Mouse (Mus musculus): ENCODE measurements around the gene Dmkn. TPM values are rescaled to one million over a fixed set of nuclear protein-coding genes. Genes with fewer than 3 reads are reported as not detected.
A peak's percentile ranks its signal among the peaks of the same experiment; 100 is the strongest.
"Not testable (repeated sequence)": the region's sequence is repeated elsewhere in the genome, so short reads cannot be mapped to it uniquely, and the experiment has no call there.

The Dmkn gene
- polyA plus RNA-seq, 1 experiment from 2014 or later: 913 TPM

DNA sequence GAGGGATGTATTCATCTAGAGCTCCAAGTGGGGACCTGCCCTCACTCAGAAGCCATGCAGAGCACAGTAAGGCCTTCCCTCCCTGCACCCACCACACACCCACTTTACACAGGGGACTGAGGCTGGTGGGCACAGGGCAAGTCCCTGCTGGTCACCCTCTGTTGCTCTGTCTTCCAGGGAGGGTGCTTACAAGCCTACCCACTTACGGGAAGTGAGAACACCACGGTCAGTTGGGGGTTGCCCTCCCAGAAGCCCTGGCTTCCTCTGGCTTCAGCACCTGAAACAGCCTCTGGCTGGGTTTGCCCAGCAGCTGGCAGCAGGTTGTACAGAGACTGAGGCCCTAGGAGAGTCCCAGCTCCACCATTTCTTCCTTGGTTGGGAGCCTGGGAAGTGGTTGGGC lies 21.0 kb upstream of the Dmkn start:
- H3K9ac ChIP-seq; H3K36me3 ChIP-seq; H3K4me2 ChIP-seq; H3K27me3 ChIP-seq; ATAC-seq (ENCODE audit: insufficient number of reproducible peaks, low FRiP score, low TSS enrichment, low read depth); H3K4me3 ChIP-seq; H3K9me3 ChIP-seq; H3K4me1 ChIP-seq; H3K27ac ChIP-seq: not testable (repeated sequence)
- 89% methylated on average over 2 of the region's 2 CpGs for WGBS

DNA sequence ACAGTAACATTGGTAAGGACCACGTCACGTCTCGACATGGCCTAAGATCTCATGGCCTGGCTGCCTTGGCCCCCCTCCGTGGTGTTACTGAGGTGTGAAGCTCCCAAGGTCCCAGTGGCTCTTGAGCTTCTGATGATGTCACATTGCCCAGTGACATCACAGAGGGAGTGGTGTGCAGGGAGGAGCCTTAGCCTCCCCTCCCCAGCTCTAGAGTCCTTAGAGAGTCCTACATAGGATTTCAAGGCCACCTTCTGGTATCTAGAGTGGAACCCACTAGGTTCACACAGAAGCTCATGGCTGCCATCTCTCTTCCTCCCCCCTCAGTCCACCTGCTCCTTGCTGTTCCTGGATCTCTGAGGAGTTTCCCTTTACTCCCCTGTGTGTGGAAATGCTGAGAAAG lies 19.9 kb upstream of the Dmkn start, which contains the start of gene Gapdhs:
Gapdhs (minus strand) TSS at position 65 of the 400 bp plus-strand sequence.
- not testable (repeated sequence) for H3K9me3 ChIP-seq; H3K4me3 ChIP-seq; ATAC-seq (ENCODE audit: insufficient number of reproducible peaks, low FRiP score, low TSS enrichment, low read depth); H3K4me1 ChIP-seq; H3K27ac ChIP-seq; H3K36me3 ChIP-seq; H3K4me2 ChIP-seq; H3K27me3 ChIP-seq; H3K9ac ChIP-seq
- 73% methylated on average over 1 of the region's 4 CpGs for WGBS

DNA sequence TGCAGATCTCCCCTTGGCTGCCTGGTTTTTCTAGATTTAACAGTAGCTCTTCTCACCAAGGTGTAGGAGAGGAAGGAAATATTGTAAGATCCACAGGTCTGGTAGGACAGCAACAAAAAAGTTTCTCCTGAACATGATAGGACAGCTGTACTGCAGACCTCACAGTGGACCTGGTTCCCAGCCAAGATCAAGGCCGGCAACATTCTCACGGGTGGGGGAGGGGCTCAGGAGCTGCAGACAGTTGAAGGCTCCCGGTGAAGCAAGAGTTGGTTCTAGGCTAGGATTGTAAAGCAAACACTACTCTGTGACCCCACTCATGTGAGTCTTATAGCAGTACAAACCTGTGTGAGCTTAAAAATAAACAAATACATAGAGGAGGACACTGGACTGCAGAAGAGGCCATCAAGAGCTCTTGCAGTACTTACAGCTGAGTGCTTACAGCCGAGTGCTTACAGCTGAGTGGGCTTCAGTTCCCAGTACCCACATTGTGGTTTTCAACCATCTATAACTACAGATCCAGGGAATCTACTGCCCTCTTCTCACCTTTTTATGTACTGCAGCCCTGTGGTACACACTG lies 19.4 kb upstream of the Dmkn start:
- Histone ChIP-seq H3K9ac (no peak overlapping the region), H3K4me3 (no peak overlapping the region), H3K27me3 (no peaks in the 10 kb centered on the region), H3K4me2 (no peak overlapping the region), H3K9me3 (no peaks in the 10 kb centered on the region), H3K36me3 (0 out of 2 replicates have a peak, but pooled peaks cover 3% of the 10 kb centered on the region), H3K27ac (no peak overlapping the region), H3K4me1 (peaks cover 6% of the 10 kb centered on the region; the same call in 1 of the 2 replicates)
- no peak for ATAC-seq (ENCODE audit: insufficient number of reproducible peaks, low FRiP score, low TSS enrichment, low read depth)
- WGBS: 28% methylated on average over 4 of the region's 4 CpGs

DNA sequence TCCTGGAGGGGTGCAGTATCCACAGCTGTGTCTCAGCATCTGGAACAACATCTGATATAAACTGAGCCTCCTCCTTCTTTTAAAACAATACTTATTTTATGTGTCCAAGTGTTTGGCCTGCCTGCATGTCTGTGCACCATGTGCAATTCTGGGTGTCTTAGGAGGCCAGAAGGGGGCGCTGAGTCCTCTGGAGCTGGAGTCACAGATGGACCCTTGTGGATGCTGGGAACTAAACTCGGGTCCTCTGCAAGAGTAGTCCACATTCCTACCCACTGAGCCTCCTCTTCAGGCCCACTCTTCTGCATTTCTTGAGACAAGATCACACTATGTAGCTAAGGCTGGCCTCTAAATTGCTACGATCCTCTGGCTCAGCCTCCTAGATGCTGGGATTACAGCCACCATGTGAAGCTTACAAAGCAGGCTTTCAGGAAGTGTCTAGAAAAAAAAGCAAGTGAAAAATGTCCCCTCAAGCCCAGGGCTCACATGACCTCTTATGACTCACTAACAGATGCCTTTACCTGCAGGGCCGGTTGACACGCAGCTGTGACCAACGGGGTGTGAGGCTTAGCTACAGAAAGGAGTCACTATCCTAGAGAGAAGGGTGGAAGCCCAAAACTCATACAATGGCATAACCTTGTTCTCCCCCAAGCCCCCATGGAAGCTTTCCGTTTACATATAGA lies 15.9 kb upstream of the Dmkn start:
- Histone ChIP-seq H3K9ac (no peak overlapping the region), H3K4me1 (peaks cover 6% of the 10 kb centered on the region; the same call in 1 of the 2 replicates), H3K27me3 (no peaks in the 10 kb centered on the region), H3K36me3 (no peaks in the 10 kb centered on the region), H3K4me2 (no peak overlapping the region), H3K9me3 (no peaks in the 10 kb centered on the region), H3K4me3 (no peak overlapping the region), H3K27ac (no peak overlapping the region)
- ATAC-seq (ENCODE audit: insufficient number of reproducible peaks, low FRiP score, low TSS enrichment, low read depth): no peak
- 83% methylated on average over 7 of the region's 7 CpGs for WGBS

DNA sequence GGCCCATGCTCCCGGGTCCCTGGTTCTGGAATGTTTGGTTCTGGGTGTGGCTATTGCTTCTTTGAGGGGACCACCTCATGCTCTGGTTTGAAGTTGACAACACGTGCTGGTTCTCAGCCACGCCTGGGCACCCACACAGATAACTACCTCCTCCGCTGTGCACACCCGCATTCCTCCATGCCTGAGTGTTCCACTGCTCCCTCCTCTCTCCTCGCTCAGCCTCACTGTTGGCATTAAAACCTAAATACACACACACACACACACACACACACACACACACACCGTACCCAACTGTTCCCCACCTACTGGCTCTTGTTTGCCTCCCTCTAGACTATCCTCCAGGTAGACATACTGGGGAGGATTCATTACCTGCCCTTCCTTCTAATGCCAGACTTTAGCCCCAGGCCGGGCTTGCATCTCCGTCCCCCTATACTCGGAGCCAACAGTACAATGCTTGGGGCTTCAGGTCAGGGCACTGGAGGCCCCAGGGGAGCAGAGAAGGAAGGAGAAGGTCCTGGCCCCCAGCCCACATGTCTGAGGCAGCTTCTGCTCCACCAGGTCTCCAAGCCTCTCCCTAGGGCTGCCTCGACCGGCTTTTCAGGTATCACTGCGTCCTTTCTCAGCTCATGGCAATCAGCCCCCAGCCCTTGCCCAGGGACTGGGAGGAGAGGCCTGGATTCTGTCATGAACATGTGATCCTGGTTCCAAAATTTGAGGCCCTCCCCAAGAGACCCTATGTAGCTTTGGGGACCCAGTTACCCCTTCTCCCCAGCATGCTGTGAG lies 13.5 kb upstream of the Dmkn start:
- Histone ChIP-seq H3K9me3 (peaks cover 3% of the 10 kb centered on the region; the same call in 1 of the 2 replicates), H3K4me3 (no peak overlapping the region), H3K4me2 (no peak overlapping the region), H3K9ac (no peak overlapping the region), H3K27me3 (no peaks in the 10 kb centered on the region), H3K4me1 (no peaks in the 10 kb centered on the region), H3K27ac (peak overlapping the region; percentile 65), H3K36me3 (peaks cover 14% of the 10 kb centered on the region)
- 73% methylated on average over 13 of the region's 13 CpGs for WGBS
- peak; percentile 52; the same call in 1 of the 2 replicates for ATAC-seq (ENCODE audit: insufficient number of reproducible peaks, low FRiP score, low TSS enrichment, low read depth)

DNA sequence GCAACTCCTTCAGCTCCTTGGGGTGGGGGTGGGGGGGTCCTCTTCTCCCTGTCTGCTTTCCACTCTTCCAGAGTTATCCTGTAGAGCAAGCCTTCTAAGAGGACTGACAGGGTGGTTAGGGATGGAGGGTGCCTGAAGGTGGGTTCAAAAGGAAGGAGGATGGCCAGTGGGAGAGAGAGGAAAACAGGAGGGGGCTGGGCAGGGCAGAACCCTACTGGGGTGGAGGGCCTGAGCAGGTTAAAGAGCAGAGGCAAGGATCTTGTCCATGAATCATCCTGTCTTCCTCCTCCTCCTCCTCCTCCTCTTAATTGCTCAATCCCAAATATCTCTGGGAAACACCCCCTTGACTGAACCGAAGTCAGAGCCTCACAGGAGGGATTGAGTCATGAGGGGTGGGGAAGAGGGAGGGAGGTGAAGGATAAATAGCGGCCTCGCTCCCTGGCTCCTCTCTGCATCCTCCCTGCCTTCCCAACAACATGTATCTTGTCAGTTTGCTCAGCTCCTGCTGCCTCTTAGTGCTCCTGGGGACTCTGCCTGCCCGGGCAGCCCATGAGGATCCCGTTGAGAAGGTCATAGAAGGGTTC lies 12.4 kb upstream of the Dmkn start, which contains the start of gene Sbsn:
Sbsn (plus strand) TSS at position 386 of the 584 bp plus-strand sequence.
- peaks cover 25% of the 10 kb centered on the region for H3K36me3 ChIP-seq
- no peak within 1 kb of the TSS for H3K4me3 ChIP-seq
- WGBS: 55% methylated on average over 4 of the region's 5 CpGs
- no peaks in the 10 kb centered on the region for H3K4me1 ChIP-seq
- peaks cover 5% of the 10 kb centered on the region; the same call in 1 of the 2 replicates for H3K9me3 ChIP-seq
- no peak for ATAC-seq (ENCODE audit: insufficient number of reproducible peaks, low FRiP score, low TSS enrichment, low read depth)
- H3K4me2 ChIP-seq: no peak within 1 kb of the TSS
- H3K27ac ChIP-seq: peak within 1 kb of the TSS; percentile 65; the same call in 1 of the 2 replicates
- H3K27me3 ChIP-seq: no peaks in the 10 kb centered on the region
- H3K9ac ChIP-seq: no peak within 1 kb of the TSS

DNA sequence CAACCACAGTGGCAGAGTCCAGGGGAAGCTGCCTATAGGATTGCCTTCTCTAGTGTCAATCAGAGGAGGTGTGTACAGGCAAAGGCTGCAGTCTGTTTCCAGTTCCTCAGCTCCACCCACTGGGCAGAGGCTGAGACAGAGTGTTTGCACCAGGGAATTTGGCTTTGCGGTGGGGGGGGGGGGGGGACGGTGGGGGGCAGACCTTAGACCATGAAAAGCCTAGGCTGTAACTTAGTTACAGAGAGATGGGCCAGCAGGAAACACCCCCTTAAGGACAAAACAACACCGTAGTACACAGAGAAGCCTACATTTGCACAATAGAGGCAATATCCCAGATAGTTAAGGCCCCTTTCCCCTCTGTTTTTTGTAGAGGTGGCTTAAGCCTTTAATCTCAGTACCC lies 6.6 kb upstream of the Dmkn start:
- 72% methylated on average over 3 of the region's 3 CpGs for WGBS
- ATAC-seq (ENCODE audit: insufficient number of reproducible peaks, low FRiP score, low TSS enrichment, low read depth): no peak

DNA sequence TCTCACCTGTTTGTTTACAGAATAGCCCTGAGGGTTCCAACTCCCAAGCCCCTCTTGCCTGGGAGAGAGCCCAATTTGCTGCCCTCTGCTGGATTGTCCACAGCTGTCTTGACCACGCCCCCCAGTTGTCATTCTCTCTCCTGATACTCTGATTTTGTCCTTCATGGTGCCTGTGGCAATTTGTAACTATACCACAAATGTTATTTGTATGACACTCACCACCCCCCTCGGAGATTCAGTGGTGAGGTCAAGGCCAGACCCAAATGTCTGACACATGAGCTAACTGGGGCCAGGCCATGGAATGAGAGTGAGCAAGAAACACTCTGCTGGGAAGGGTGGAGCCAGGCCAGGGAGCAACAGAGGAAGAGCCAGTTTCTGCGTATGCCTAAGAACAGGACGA lies 4.7 kb upstream of the Dmkn start:
- H3K9ac ChIP-seq: no peak overlapping the region
- H3K27ac ChIP-seq: no peak overlapping the region
- H3K9me3 ChIP-seq: peaks cover 5% of the 10 kb centered on the region; the same call in 1 of the 2 replicates
- H3K36me3 ChIP-seq: peaks cover 26% of the 10 kb centered on the region
- 26% methylated on average over 4 of the region's 4 CpGs for WGBS
- no peak overlapping the region for H3K4me3 ChIP-seq
- no peak for ATAC-seq (ENCODE audit: insufficient number of reproducible peaks, low FRiP score, low TSS enrichment, low read depth)
- H3K4me1 ChIP-seq: no peaks in the 10 kb centered on the region
- H3K4me2 ChIP-seq: no peak overlapping the region
- H3K27me3 ChIP-seq: peaks cover 2% of the 10 kb centered on the region; the same call in 1 of the 2 replicates

More for the DNA sequence above, 6.6 kb upstream of the Dmkn start:
- no peak overlapping the region for H3K4me3 ChIP-seq
- no peaks in the 10 kb centered on the region for H3K4me1 ChIP-seq
- H3K27me3 ChIP-seq: no peaks in the 10 kb centered on the region
- H3K27ac ChIP-seq: no peak overlapping the region
- H3K9me3 ChIP-seq: peaks cover 5% of the 10 kb centered on the region; the same call in 1 of the 2 replicates
- peaks cover 29% of the 10 kb centered on the region for H3K36me3 ChIP-seq
- H3K9ac ChIP-seq: no peak overlapping the region
- no peak overlapping the region for H3K4me2 ChIP-seq

DNA sequence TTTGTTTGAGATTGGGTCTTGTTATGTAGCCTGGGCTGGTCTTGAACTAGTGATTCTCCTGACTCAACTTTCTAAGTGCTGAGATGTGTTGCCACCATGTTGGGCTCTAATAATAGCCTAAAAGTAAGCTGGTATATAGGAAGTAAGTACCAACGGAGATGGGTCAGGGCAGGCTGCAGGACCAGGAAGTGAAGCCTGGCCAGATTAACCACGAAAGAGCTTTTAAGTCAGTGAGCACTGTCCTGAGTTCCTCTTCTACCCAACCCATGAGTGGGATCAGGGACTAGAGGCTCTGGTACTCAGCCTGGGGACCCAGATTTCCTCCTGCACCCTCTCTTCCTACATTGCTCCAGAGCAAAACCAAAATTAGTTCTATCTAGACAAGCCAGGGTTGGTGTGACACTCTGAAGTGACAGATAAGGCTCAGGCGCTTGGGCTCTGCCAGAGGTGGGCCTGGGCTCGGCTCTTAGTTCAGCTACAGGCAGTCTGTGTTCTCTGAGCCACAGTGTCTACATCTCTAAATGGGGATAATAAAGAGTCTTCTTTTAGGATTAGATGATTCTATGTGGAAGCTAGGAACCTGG lies 1.7 kb upstream of the Dmkn start:
- ATAC-seq (ENCODE audit: insufficient number of reproducible peaks, low FRiP score, low TSS enrichment, low read depth): no peak
- H3K36me3 ChIP-seq: no peaks in the 10 kb centered on the region
- H3K27me3 ChIP-seq: peaks cover 8% of the 10 kb centered on the region
- no peak overlapping the region for H3K9ac ChIP-seq
- no peaks in the 10 kb centered on the region for H3K9me3 ChIP-seq
- H3K4me2 ChIP-seq: no peak overlapping the region
- 69% methylated on average over 4 of the region's 4 CpGs for WGBS
- no peak overlapping the region for H3K27ac ChIP-seq
- no peaks in the 10 kb centered on the region for H3K4me1 ChIP-seq
- H3K4me3 ChIP-seq: no peak overlapping the region

DNA sequence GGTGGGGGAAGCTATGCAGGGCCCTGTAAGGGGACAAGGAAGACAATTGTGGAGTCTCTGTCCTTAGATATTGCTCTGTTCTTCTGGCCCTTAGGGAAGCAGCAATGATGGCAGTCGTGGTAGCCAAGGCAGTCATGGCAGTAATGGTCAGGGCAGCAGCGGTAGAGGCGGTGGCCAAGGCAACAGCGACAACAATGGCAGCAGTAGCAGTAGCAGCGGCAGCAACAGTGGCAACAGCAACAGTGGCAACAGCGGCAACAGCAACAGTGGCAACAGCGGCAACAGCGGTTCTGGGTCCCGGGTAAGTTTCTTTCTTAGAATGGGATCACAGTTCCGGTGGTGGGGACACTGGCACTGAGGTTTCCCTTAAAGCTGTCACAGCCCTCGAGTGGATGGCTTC lies 1.6 kb downstream of the Dmkn start:
- Histone ChIP-seq H3K4me1 (0 out of 2 replicates have a peak, but pooled peaks cover 3% of the 10 kb centered on the region), H3K36me3 (no peaks in the 10 kb centered on the region), H3K9ac (no peak overlapping the region), H3K9me3 (no peaks in the 10 kb centered on the region), H3K4me2 (0 out of 2 replicates have a peak overlapping the region, but pooled peaks have one; percentile 15), H3K4me3 (peak overlapping the region; percentile 8; the same call in 1 of the 2 replicates), H3K27me3 (peaks cover 14% of the 10 kb centered on the region), H3K27ac (no peak overlapping the region)
- ATAC-seq (ENCODE audit: insufficient number of reproducible peaks, low FRiP score, low TSS enrichment, low read depth): no peak
- WGBS: 38% methylated on average over 11 of the region's 11 CpGs

DNA sequence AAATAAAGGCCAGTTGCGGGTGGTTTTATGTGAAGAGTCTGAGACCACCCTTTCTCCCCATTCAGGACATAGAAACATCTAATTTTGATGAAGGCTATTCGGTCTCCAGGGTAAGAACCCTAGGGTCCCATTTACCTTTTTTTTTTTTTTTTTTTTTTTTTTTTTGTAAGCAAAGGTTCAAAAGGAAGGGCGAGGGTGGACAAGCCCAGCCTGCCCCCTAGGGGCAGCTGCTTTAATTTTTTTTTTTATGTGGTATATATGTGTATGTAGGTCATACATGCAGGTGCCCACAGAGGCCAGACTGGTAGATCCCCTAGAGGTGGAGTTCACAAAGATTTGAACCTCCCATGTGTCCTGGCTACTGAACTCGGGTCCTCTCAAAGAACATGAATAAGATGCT lies 2.9 kb downstream of the Dmkn start:
- Histone ChIP-seq H3K36me3 (no peaks in the 10 kb centered on the region), H3K4me2 (no peak overlapping the region), H3K9me3 (no peaks in the 10 kb centered on the region), H3K4me3 (no peak overlapping the region), H3K9ac (no peak overlapping the region), H3K27ac (no peak overlapping the region), H3K4me1 (0 out of 2 replicates have a peak, but pooled peaks cover 3% of the 10 kb centered on the region), H3K27me3 (peaks cover 14% of the 10 kb centered on the region)
- WGBS: 84% methylated on average over 4 of the region's 4 CpGs
- ATAC-seq (ENCODE audit: insufficient number of reproducible peaks, low FRiP score, low TSS enrichment, low read depth): no peak
